Mouse (Mus musculus): Measurements from ENCODE around the gene Cdx4. TPM values are rescaled to one million over a fixed set of nuclear protein-coding genes. Genes with fewer than 3 reads are reported as not detected.

The Cdx4 gene
- polyA plus RNA-seq (2012; rRNA removed), result 0.08 TPM in 1 of 2 replicates, not detected in the other

DNA sequence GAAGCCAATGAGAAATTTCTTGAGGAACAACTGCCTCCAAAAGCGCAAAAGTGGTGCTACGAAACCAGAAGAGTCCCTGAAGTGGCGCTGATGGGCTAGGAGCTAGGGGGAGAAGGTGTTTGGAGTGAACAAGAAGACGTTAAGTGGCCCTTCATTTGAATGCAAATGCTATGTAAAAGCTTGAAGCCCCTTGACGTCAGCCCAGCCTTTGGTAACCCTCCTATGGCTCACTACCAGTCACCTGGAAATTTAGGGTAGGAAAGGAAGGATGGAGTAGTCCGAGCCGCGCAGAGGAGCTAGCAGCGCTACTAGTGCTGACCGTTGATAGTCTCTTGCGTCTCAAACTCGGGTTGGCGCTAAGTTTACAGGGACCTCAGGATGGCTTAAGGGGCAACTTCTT is at the start of gene Cdx4:
Gene Cdx4, plus strand, starts transcription at position 253 of the 400 bp plus-strand sequence.
- no peaks in the 10 kb centered on the region for H3K27me3 ChIP-seq (ENCODE audit: control insufficient read depth, insufficient read depth, low read length)
- 24% methylated on average over 13 of the region's 13 CpGs for WGBS
- no peaks in the 10 kb centered on the region for H3K36me3 ChIP-seq (ENCODE audit: control insufficient read depth, insufficient read depth, low read length)
- H3K4me3 ChIP-seq (ENCODE audit: control insufficient read depth, insufficient read depth, low read length), result no peak within 1 kb of the TSS
- no peak within 1 kb of the TSS for H3K27ac ChIP-seq (ENCODE audit: control insufficient read depth, insufficient read depth, low read length)
- no peak for DNase-seq
- no peaks in the 10 kb centered on the region for H3K4me1 ChIP-seq (replicated peaks; ENCODE audit: control insufficient read depth, insufficient read depth, low read length)
- no peak for TF ChIP-seq CTCF (IDR thresholded peaks at IDR 0.05; ENCODE audit: borderline replicate concordance, control insufficient read depth, extremely low read depth, insufficient read depth, low read length, poor library complexity)
- TF ChIP-seq POLR2A (IDR thresholded peaks at IDR 0.05; ENCODE audit: control insufficient read depth, extremely low read depth, insufficient read depth, low read length, poor library complexity), result no peak

DNA sequence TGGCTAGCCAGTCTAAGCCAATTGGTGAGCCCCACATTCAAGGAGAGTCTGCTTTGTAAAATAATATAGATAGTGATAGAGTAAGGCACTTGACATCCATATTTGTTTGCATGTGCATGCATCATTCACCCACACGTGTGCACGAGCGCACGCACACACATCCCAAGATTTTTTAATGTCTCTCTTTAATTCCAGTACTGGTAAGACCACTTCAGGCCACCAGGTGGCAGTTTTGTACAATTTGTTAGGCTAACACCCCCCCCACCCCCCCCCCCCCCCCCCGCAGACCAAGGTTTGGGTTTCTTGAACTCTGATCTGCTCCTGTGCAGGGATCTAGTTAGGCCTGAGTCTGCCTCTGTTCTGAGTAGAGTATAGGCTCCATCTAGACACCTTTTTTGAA is 46.9 kb upstream of the Cdx4 start:
- H3K36me3 ChIP-seq (ENCODE audit: control insufficient read depth, insufficient read depth, low read length), result no peaks in the 10 kb centered on the region
- 88% methylated on average over 4 of the region's 5 CpGs for WGBS
- no peak for DNase-seq
- TF ChIP-seq POLR2A (IDR thresholded peaks at IDR 0.05; ENCODE audit: control insufficient read depth, extremely low read depth, insufficient read depth, low read length, poor library complexity) (no peak), CTCF (IDR thresholded peaks at IDR 0.05; ENCODE audit: borderline replicate concordance, control insufficient read depth, extremely low read depth, insufficient read depth, low read length, poor library complexity) (no peak)
- H3K4me3 ChIP-seq (ENCODE audit: control insufficient read depth, insufficient read depth, low read length), result no peak overlapping the region
- no peak overlapping the region for H3K27ac ChIP-seq (ENCODE audit: control insufficient read depth, insufficient read depth, low read length)
- no peaks in the 10 kb centered on the region for H3K27me3 ChIP-seq (ENCODE audit: control insufficient read depth, insufficient read depth, low read length)
- no peaks in the 10 kb centered on the region for H3K4me1 ChIP-seq (replicated peaks; ENCODE audit: control insufficient read depth, insufficient read depth, low read length)

DNA sequence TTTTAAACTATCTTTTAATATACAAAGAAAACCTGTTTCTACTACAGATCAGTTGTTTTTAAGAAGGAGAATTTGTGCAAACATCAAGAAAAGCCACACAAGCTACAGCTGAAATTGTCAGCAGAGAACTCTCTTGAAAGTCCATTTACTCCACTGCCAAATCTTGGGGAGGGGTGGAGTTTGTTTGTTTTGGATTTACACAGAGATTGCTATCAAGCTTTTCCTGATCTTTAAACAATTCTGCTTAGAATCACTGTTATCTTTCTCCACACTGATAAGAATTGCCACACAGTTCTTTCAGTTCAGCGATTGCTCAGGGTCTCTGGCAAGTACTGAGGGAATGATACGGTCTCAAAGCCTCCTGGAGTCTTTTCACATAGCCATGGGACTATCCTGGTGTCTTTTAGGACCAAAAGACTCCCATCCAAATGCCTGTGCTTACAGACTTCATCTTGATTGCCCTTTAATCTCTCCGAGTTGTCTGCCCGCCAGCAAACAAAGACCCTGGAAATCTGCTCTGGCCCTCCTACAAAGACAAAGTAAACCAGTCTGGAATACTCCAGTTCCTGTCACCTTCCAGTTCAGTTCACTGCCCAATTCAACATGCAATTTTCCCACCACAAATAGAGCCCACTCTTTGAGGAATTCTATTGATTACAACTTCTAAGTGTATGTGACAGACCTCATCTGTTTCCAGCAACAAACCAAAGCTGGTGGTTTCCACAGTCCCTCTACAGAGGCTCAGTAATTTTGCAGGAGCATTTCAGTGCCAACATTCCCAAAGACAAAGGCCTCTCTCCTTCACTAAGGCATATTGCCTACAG is 34.1 kb upstream of the Cdx4 start:
- TF ChIP-seq CTCF (IDR thresholded peaks at IDR 0.05; ENCODE audit: borderline replicate concordance, control insufficient read depth, extremely low read depth, insufficient read depth, low read length, poor library complexity), result no peak
- TF ChIP-seq POLR2A (IDR thresholded peaks at IDR 0.05; ENCODE audit: control insufficient read depth, extremely low read depth, insufficient read depth, low read length, poor library complexity), result no peak
- Histone ChIP-seq H3K4me3 (ENCODE audit: control insufficient read depth, insufficient read depth, low read length) (no peak overlapping the region), H3K4me1 (replicated peaks; ENCODE audit: control insufficient read depth, insufficient read depth, low read length) (no peaks in the 10 kb centered on the region), H3K27ac (ENCODE audit: control insufficient read depth, insufficient read depth, low read length) (no peak overlapping the region), H3K36me3 (ENCODE audit: control insufficient read depth, insufficient read depth, low read length) (no peaks in the 10 kb centered on the region), H3K27me3 (ENCODE audit: control insufficient read depth, insufficient read depth, low read length) (no peaks in the 10 kb centered on the region)
- 89% methylated on average over 4 of the region's 4 CpGs for WGBS
- DNase-seq, result no peak

DNA sequence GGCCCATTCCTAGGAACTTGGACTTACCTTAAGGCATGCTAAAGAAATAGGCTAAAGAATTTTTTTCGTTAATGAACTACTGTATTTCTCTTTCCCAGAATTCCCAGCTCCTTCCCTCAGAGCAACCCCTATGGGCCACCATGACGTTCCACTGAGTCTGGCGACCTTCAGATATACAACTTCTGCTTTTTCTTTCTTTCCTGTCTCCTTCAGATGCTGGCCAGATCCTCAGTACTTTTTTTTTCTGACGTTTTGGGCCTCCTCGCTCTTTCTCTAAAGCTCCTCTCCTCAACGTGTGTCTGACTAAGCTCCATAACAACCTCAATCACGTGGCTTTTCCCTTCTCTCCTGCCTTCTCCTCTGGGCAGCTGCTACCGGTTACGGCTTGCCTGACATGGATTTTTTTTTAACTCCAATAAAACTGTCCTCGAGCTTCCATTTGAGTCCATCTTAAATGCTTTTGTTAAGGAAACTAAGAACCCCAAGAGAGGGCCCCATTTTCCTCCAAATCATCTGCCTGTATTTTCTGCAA is 33.3 kb upstream of the Cdx4 start:
- WGBS, result 15% methylated on average over 10 of the region's 10 CpGs
- no peaks in the 10 kb centered on the region for H3K36me3 ChIP-seq (ENCODE audit: control insufficient read depth, insufficient read depth, low read length)
- no peaks in the 10 kb centered on the region for H3K4me1 ChIP-seq (replicated peaks; ENCODE audit: control insufficient read depth, insufficient read depth, low read length)
- no peak overlapping the region for H3K27ac ChIP-seq (ENCODE audit: control insufficient read depth, insufficient read depth, low read length)
- TF ChIP-seq POLR2A (IDR thresholded peaks at IDR 0.05; ENCODE audit: control insufficient read depth, extremely low read depth, insufficient read depth, low read length, poor library complexity) (no peak), CTCF (IDR thresholded peaks at IDR 0.05; ENCODE audit: borderline replicate concordance, control insufficient read depth, extremely low read depth, insufficient read depth, low read length, poor library complexity) (no peak)
- H3K27me3 ChIP-seq (ENCODE audit: control insufficient read depth, insufficient read depth, low read length), result no peaks in the 10 kb centered on the region
- H3K4me3 ChIP-seq (ENCODE audit: control insufficient read depth, insufficient read depth, low read length), result no peak overlapping the region
- no peak for DNase-seq

DNA sequence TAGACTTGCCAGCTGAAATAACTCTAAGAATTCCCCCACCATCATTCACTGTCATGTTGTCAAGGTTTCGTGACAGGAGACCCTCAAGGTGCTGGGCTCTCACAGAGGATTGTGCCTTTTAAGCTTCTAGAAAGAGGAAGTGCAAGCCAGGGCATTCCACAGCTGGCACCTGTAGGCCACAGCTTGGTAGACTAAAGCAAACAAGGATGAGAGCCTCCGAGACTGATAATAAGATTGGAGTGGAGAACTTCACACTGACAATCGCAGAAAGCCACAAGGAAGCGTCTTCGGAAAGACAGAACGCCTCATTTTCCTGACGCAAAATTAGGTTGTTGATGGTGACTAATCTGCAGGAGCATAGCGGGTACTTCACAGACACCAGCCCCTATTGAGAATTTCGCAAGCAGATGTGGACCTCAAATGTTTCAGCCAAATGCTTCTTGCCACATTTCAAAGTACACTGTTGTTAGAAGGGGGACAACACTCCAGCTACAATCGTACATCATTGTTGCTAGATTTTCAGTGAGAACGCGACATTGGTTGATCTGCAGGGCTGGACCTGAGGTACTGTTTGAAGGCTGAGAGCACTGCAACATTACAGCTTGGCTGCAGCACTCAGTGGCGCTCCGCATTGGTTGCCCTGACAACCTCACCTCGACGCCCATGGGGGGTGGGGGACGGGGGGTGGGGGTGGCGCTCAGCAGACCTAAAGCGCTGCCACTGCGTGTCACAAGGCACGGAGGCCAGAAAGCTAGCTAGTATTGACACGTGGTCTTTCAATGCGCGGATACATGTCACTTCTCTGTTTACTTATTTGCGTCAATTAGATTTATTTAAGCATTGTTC is 32.5 kb upstream of the Cdx4 start:
- no peaks in the 10 kb centered on the region for H3K4me1 ChIP-seq (replicated peaks; ENCODE audit: control insufficient read depth, insufficient read depth, low read length)
- WGBS, result 28% methylated on average over 25 of the region's 25 CpGs
- TF ChIP-seq CTCF (IDR thresholded peaks at IDR 0.05; ENCODE audit: borderline replicate concordance, control insufficient read depth, extremely low read depth, insufficient read depth, low read length, poor library complexity), result no peak
- no peak for TF ChIP-seq POLR2A (IDR thresholded peaks at IDR 0.05; ENCODE audit: control insufficient read depth, extremely low read depth, insufficient read depth, low read length, poor library complexity)
- no peaks in the 10 kb centered on the region for H3K27me3 ChIP-seq (ENCODE audit: control insufficient read depth, insufficient read depth, low read length)
- DNase-seq, result no peak
- H3K4me3 ChIP-seq (ENCODE audit: control insufficient read depth, insufficient read depth, low read length), result no peak overlapping the region
- H3K36me3 ChIP-seq (ENCODE audit: control insufficient read depth, insufficient read depth, low read length), result no peaks in the 10 kb centered on the region
- H3K27ac ChIP-seq (ENCODE audit: control insufficient read depth, insufficient read depth, low read length), result no peak overlapping the region

DNA sequence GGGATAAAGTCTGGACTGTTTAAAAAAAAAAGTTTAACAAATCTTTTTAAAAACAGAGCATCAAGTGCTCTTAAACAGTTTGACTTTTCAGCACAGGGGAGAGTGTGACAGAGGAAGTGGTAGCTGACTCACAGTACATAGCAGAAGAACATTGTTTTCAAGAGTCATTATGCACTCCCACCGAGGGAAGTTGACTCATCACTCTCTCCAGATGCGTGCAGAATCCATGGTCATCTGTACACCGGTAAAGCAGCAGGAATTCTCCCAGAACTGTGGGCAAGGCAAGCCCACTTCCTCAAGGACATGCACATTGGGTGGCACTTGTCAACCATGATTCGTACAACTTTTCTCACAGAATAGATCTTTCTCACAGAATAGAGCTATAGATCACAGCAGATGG is 22.3 kb upstream of the Cdx4 start:
- 32% methylated on average over 4 of the region's 4 CpGs for WGBS
- Histone ChIP-seq H3K36me3 (ENCODE audit: control insufficient read depth, insufficient read depth, low read length) (no peaks in the 10 kb centered on the region), H3K4me3 (ENCODE audit: control insufficient read depth, insufficient read depth, low read length) (no peak overlapping the region), H3K4me1 (replicated peaks; ENCODE audit: control insufficient read depth, insufficient read depth, low read length) (no peaks in the 10 kb centered on the region), H3K27ac (ENCODE audit: control insufficient read depth, insufficient read depth, low read length) (no peak overlapping the region), H3K27me3 (ENCODE audit: control insufficient read depth, insufficient read depth, low read length) (no peaks in the 10 kb centered on the region)
- TF ChIP-seq CTCF (IDR thresholded peaks at IDR 0.05; ENCODE audit: borderline replicate concordance, control insufficient read depth, extremely low read depth, insufficient read depth, low read length, poor library complexity), result no peak
- no peak for TF ChIP-seq POLR2A (IDR thresholded peaks at IDR 0.05; ENCODE audit: control insufficient read depth, extremely low read depth, insufficient read depth, low read length, poor library complexity)
- no peak for DNase-seq

Data from thymus, adult 2 months (tissue).